Mouse (Mus musculus): ENCODE measurements around the gene Tnnc2.

Gene Tnnc2

GRCm38 (mm10) chr2:164779481-164780086 lies at the start of gene Tnnc2:
Gene Tnnc2, minus strand, starts transcription at chr2:164779967.
- no peak for DNase-seq (ENCODE audit: extremely low spot score, low spot score)

DNA sequence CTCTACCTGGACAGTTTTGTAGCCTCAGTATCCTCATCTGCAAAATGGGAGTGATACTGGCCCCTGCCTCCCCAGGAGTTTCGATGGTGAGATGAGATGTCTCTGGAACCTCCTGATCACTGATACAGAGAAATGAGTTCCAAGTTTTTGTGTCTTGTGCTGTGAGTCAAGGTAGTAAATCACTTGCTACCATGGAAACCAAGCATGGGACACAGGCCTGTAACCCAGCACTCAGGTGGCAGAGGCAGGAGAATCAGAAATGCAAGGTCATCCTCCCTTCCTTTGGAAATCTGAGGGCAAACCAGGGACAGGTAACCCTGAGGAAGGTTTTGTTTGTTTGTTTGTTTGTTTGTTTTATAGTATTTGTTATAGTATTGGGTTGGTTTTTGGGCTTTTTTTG lies 49.3 kb upstream of the Tnnc2 start:
- no peak for DNase-seq (ENCODE audit: extremely low spot score, low spot score)

GRCm38 (mm10) chr2:164828437-164828836 lies 48.7 kb upstream of the Tnnc2 start, which contains the start of gene Spata25:
Gene Spata25, minus strand, starts transcription at chr2:164828537.
- no peak for DNase-seq (ENCODE audit: extremely low spot score, low spot score)

GRCm38 (mm10) chr2:164827146-164827850 lies 47.5 kb upstream of the Tnnc2 start:
- DNase-seq (ENCODE audit: extremely low spot score, low spot score) = no peak

DNA sequence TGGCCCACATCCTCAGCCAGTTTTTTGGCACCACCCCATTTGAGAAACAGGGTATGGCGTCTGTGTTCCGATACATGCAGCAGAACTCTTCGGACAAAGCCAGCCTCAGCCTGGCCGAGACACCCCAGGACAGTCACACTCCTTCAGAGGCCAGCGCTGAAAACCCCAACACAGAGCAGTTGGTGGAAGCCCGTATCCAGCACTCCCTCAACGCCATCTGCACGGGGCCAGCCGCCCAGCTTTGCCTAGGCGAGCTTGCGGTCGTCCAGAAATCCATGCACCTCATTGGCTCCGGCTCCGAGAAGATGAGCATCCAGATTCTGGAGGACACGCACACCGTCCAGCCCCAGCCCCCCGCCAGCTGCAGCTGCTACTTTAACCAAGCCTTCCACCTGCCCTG lies 45.8 kb upstream of the Tnnc2 start:
- no peak for DNase-seq (ENCODE audit: extremely low spot score, low spot score)

DNA sequence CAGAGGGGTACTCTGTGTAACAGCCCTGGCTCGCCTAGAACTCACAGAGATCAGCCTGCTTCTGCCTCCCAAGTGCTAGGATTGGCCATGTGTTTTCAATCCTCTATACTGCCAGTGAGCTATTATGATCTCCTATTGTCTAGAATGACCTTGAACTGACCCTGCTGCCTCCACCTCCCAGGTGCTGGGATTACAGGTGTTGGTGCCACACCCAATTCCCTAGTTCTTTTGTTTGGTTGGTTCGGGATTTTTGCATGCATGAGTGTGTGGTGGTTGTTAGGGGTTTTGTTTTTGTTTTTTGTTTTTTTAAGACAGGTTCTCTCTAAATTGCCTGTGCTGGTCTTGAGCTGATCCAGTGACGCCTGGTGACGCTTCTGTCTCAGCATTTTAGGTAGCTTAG lies 44.2 kb upstream of the Tnnc2 start:
- DNase-seq (ENCODE audit: extremely low spot score, low spot score) = no peak

DNA sequence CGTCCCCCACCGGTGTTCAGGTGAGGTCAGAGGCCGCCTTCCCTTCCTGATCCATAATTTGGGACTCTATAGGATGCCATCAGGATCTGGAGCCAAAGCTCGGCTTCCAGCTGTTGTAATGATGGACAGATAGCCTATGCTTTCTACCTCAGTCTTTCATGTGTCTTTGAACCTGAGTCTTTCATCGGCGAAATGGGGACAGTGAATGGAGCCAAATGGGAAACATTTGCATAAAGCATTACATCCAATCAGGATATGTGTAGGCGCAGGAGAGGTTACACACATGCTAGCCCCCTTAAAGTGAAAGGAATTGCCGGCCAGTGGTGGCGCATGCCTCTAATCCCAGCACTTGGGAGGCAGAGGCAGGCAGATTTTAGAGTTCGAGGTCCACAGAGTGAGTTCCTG lies 43.4 kb upstream of the Tnnc2 start:
- no peak for DNase-seq (ENCODE audit: extremely low spot score, low spot score)

GRCm38 (mm10) chr2:164822636-164823165 lies 42.9 kb upstream of the Tnnc2 start, which contains the start of gene Zswim1:
Gene Zswim1, plus strand, starts transcription at chr2:164822686.
- peak; percentile 98 for DNase-seq (ENCODE audit: extremely low spot score, low spot score)

DNA sequence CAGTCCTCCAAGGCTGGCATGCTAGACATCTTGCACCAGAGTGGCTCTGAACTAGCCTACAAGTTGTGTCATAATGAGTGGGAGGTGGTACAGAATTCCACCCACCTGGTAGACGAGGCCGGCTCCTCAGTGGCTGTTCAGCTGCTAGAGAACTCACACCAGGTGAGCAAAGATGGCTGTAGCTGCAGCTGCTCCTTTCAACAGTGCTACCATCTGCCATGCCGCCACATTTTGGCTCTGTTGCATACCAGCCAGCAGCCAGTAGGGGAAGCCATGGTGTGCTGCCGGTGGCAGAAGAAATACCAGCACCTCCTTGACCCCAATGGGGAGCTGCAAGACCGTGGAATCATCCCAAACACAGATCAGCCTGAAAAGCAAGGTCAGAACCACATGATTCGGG lies 41.3 kb upstream of the Tnnc2 start:
- DNase-seq (ENCODE audit: extremely low spot score, low spot score) = no peak

GRCm38 (mm10) chr2:164817703-164818102 lies 37.9 kb upstream of the Tnnc2 start:
- DNase-seq (ENCODE audit: extremely low spot score, low spot score) = no peak

DNA sequence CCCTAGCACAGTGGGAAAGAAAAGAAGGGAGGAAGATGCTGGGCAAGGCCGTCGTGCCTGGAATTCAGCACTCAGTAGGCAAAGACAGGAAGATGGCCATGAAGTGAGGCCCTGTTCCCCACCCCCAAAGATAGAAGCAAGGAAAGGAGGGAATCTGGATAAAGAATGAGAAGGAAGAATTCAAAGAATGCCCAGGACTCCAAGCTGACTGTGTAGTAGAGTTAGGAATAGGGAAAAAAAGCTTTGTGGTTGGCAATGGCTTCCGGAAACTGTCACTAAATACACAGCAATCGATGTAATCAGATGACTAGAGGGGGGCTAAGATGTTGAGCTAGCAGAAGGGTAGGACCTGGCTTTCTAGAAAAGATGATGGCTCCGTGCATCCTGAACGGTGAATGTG lies 37.4 kb upstream of the Tnnc2 start:
- DNase-seq (ENCODE audit: extremely low spot score, low spot score) = no peak

DNA sequence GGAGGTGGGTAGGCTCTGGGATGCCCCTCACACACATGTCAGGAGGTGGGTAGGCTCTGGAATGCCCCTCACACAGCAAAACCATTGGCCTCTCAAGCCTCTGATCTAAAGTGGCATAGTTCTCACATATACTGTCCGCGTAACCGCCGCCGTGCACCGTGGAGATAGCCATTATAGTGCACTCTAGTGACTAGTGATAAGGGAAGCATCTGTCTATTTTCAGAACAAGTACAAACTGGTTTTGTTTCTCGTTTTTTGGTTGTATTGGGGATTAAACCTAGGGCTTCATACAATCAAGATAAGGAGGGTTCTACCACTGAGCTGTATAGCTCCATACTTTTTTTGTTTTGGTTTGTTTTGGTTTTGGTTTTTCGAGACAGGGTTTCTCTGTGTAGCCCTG lies 36.1 kb upstream of the Tnnc2 start:
- no peak for DNase-seq (ENCODE audit: extremely low spot score, low spot score)

GRCm38 (mm10) chr2:164815348-164815747 lies 35.6 kb upstream of the Tnnc2 start:
- DNase-seq (ENCODE audit: extremely low spot score, low spot score) = no peak

DNA sequence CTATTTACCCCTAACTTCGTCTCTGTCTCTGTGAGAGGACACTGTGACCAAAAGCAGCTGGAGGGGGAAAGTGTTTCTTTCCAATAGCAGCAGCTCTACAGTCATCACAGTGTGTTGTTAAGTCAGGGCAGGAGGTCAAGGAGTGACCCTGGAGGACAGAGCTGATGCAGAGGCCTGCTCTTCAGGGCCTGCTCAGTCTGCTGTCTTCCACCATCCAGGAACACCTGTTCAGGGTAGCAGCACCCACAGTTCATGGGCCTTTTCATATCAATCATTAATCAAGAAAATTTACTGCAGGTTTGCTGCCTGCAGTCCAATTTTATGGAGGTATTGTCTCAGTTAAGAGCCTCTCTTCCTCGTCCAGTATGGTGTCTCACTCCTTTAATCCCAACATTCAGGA lies 33.8 kb upstream of the Tnnc2 start:
- DNase-seq (ENCODE audit: extremely low spot score, low spot score) = no peak

DNA sequence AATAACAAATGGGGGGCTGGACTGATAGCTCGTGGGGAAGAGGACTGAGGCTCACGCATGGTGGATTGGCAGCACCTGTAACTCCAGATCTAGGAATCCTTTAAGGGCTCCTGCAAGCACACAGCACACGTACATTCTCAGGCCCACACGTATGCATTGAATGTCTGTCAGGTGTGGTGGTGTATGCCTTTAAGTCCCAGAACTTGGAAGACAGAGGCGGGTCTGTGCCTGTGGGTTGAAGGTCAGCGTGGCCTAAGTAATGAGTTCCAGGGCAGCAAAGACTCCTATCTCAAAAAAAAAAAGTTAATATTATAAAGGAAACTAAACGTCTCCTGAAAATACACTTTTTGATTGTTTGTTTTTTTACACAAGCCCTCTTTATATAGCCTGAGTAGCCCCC lies 26.8 kb upstream of the Tnnc2 start:
- DNase-seq (ENCODE audit: extremely low spot score, low spot score) = no peak

DNA sequence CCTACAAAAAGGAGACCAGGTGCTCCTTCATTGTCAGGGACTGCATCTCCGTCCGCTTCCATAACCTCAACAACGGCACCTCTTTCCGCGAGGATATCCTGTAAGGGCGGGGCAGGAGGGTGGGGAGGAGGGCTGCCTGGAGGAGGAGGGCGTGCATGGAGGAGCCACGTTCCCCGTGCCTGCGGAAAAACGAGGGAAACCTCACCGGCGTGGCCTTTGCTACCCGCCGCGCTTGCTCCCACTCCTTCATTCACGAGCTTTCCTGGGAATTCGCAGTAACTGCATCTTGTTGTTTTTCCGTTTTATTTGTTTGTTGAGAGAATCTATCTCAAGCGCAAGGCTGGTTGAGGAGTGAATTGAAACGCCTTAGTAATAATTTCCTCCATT lies 25.6 kb upstream of the Tnnc2 start:
- DNase-seq (ENCODE audit: extremely low spot score, low spot score) = no peak

DNA sequence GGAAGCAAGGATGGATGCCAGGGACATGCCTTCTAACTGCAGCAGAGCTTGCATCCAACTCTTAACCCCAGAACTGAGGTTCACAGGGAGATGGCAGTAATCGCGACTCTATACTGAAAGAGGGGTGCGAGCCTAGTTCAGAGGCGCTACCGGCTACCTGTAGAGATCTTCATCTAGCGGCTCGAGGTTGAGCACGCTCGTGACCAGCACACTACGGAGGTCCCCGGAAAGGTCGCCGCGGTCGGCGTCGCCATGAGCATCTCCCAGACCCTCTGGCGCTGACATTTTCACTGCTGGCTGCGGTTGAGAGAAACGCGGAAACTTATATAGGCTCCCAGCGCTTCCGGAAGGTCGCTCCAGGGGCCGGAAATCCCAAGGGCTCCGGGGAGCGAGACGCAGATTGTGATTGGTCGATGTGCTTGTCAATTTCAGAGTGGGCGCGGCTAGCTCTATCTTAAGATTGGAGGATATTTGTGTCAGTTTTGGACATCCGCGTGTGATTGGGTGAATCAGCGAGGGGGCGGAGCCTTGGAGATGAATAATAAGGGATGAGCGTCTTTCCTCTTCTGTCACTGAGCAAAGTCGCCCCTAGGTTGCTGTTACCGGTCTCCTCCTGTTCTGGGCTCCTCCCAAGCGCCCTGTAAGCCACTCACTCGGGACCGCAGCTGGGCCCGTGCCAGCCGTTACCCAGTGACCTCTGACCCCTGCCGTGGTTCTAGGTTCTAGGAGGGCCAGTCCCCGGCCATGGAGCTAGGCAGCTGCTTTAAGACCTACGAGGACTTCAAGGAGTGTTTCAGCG lies 25.0 kb upstream of the Tnnc2 start, which contains the start of the genes Acot8 and Zswim3:
Acot8 (minus strand) TSS at position 350 of the 799 bp plus-strand sequence.
Zswim3 (plus strand) TSS at position 566 of the 799 bp plus-strand sequence.
- peak; percentile 94 for DNase-seq (ENCODE audit: extremely low spot score, low spot score)

DNA sequence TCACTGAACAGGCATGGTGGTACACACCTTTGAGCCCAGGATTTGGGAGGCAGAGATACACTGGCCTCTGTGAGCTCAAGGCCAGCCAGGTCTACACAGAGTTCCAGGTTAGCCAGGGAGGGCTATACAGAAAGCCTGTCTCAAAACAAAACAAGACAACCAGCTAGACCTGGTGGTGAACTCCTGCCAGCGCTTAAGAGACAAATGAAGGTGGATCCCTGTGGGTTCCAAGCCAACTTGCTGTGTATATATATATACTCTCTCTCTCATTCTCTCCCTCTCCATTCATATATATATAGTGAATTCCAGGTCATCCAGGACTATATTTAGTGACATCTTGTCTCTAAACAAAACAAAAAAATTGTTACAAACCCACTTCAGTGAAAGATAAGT lies 24.1 kb upstream of the Tnnc2 start:
- DNase-seq (ENCODE audit: extremely low spot score, low spot score) = no peak

DNA sequence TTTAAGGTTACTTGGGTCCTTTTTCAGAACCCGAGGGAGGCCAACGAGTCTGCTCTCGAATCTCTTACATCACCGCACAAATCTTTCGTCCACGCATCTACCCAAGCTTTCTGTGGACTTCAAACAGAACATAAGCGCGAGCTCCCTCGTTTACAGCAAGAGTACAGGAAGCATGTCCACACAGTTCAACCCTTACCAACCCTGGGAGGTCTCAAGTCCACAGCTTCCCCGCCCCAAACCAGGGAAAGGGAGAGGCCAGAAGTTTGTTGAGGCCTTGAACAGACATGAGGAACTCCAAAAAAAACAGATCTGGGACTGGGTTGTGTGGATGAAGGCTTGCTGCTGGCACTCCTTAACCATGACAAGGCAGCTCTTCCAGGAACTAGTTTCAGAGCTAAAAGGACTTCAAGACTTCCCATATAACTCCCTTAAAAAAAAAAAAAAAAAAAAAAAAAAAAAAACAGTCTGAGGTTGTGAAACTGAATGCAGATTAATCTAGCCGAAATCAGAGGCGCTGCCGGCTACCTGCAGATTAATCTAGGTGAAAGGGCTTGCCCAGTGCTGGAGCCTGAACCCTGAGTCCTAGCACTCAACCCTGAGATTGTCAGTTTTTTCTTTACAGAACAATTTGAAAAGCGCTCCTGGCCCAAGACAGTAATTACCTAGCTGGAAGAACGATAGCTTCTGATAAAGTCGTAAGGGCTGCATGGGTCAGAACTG lies 23.6 kb upstream of the Tnnc2 start:
- DNase-seq (ENCODE audit: extremely low spot score, low spot score) = no peak

GRCm38 (mm10) chr2:164800252-164801004 lies 20.7 kb upstream of the Tnnc2 start:
- no peak for DNase-seq (ENCODE audit: extremely low spot score, low spot score)

All from neural tube, embryonic 10.5 days (tissue).